Mouse (Mus musculus) G1E (cell line): ENCODE measurements around the gene Entpd5.

Experiments
- CTCF ChIP-seq: IDR thresholded peaks from 2 replicates; pipeline ENCODE4 v1.5.1; 2012; ENCODE audit warnings: low read depth, low read length, inconsistent platforms, mixed read lengths
- POLR2AphosphoS5 ChIP-seq: IDR thresholded peaks from 2 replicates; pipeline ENCODE4 v1.6.1; 2012; ENCODE audit warnings: low read depth, low read length, inconsistent platforms; ENCODE audit not compliant: insufficient replicate concordance
- TAL1 ChIP-seq: conservative IDR thresholded peaks from 2 replicates; pipeline ENCODE4 v1.6.1; 2012; ENCODE audit warnings: low read depth, low read length, inconsistent platforms, mixed read lengths

DNA sequence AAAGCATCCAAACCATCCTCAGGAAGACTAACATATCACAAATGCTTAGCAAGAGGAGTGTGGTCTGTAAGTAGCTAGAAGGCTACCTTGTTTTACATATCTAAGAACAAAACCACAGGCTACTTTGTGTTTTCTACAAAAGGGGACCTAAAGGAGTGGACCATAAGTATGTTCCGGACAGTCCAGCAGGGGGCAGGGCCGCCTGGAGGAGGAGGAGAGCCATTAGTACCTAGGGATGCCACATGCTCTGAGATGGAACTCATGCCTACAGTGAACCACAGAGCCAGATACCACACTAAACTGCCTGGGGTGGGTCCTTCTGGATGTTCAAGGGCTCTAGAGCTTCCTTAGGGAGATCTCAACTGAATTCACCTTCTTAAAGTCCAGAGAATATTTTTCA, 61.6 kb downstream of the Entpd5 start:
- peak; percentile 48; the same call in 1 of the 2 replicates for TF ChIP-seq CTCF
- TF ChIP-seq POLR2AphosphoS5: no peak
- no peak for TF ChIP-seq TAL1
